Mouse (Mus musculus) neural tube, embryonic 10.5 days (tissue): Measurements from ENCODE around the gene Vopp1.

Experiments used
- DNase-seq: peaks from one replicate; pipeline ENCODE4 v3.0.0-alpha.2; 2017; ENCODE audit warnings: low spot score; ENCODE audit errors: extremely low spot score

The Vopp1 gene

DNA sequence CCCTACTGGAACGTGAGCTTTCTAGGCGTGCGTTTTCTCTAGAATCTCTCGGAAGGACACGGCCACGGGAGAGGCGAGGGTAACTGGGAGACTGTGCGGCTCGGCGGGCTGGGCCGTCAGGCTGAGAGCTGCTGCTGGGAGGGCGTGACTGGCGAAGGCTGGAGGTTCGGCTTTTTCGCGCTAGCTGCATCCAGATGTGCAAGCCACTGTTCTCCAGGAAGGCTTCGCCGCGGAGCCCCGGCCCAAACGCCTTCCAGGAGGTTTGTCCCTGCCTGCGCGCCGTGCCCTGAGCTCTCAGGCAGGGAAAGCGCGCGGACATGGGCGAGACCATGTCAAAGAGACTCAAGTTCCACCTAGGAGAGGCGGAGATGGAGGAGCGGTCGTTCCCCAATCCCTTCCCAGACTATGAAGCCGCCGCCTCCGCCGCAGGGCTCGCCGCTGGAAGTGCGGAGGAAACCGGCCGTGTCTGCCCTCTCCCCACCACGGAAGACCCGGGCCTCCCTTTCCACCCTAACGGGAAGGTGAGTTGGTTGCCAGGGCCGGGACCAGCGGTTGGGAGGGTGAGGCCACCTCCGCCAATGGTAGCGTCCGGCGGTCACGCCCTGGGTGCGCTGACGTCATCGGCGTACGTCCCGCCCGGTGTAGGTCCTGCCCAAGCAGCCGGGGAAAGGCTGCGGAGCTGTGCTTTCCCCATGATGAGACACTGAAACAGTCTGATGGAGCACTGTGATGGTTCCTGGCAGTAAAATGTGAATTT, 122.0 kb downstream of the Vopp1 start:
- peak; percentile 95 for DNase-seq

DNA sequence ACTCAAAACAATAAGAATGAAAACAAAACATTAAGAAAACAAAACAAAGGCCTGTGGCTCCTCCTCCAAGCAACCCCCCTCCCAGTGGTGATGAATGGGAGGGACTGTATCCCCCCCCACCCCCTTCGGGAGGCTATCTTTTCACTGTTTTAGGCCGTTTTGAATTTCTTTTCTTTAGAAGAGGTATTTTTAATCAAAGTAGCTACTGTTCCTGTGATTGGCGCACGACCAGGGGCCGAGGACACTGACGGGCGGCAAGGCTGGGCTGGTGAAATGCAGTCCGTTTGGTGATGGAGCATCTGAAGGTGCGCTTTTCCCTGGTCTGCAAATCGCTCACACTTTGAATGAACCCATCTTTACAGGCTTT, 122.6 kb downstream of the Vopp1 start, which contains the start of gene Lancl2:
TSS of gene Lancl2 (plus strand) at position 165 of the 367 bp plus-strand sequence.
- DNase-seq, result no peak

DNA sequence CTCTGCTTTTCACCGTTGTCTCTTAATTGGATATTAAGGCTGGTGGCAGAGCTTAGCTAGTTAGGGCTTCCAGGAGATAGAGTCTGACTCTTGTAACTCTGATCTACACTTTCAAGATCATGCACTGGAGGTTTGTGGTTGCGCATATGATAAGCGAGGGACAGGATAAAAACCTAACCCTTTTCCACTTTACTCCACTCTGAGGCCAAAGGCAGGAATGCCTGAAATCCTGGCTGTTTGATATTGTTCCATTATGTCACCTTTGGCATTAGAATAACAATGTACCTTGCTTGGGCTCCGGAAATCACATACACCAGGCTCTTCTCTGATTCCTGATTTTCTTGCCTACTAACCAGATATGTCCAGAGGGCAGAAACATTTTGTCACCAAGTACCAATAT, 123.3 kb downstream of the Vopp1 start:
- DNase-seq, result no peak

DNA sequence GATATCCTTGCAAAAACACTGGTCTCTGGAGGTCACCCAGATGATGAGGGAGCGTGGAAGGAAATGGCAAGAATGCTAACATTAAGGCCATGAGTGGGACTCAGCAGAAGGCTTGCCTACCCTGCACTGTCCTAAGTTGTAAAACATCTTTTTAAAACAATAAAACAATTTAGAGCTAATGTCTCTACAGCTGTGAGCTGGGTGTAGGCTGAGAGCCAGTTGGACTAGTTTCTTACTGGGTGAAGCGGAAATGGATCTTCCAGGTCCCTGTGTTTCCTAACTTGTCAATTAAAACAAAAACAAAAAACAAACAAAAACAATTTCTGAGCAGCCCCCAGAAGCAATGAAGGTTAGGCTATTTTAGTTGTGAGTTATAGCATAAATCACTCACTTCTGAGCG, 131.8 kb downstream of the Vopp1 start:
- DNase-seq, result no peak

DNA sequence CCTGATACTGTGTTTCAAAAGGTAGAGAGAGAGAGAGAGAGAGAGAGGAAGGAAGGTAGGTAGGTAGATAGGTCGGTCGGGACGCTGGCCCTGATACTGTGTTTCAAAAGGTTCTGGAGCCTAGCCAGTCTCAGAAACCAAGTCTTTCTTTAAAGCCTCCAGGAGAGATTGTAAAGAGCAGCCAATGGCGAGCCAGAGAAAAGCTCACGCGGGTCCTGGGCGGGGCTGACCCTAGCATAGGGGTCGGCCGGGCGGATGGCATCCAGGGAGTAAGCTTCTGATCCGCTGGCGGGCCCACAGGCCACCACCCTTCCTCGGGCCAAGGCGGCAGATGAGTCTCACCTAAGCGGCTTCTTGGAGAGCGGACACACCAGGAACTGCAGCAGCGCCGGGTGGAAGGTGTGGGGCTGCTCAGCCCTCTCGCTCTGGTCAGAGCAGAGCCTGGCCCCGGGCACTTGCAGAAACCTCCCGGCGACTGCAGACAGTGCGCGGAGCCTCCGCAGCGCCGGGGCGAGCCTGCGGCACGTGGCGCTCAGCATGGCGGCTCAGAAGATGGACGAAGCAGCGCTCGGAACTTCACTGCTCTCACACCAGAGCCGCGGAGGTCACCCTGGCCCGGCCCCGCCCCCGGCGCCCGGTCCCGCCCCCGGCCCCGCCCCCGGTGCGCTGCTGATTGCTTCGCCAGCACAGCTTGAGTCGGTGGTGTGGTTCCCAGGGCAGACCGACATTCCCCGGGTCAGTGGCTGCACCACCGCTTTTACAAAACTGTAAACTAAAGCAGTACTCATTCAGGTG, 133.3 kb downstream of the Vopp1 start, which contains the start of gene Pyurf:
TSS of gene Pyurf (minus strand) at position 612 of the 795 bp plus-strand sequence.
- DNase-seq, result peak; percentile 93

DNA sequence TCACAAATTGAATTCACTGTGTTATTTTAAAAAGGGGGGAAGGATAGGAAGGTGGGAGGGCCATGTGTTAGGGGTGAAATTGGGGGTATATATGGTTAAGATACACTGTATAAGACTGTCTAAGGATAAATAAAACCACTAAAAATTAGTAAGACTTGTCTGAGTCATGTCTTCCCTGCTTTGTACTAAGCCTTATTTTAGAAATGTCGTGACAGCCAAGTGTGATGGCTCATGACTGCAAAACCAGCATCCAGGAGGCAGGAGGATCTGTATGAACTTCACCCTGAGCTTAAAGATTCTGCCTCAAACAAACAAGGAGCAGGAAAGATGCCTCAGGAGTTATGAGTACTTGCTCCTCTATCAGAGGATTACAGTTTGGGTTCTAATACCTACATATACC, 140.8 kb downstream of the Vopp1 start:
- DNase-seq, result no peak
